Mouse (Mus musculus) CD4-positive naive resting alpha-beta T cell, adult 76 days (primary cell): ENCODE data around the gene Kdm8. TPM values are rescaled to one million over a fixed set of nuclear protein-coding genes. Genes with fewer than 3 reads are reported as not detected.

Experiments
- total RNA-seq: library from RNA; stranded (reverse); gene quantifications from one replicate; pipeline ENCODE4 v1.2.4, GENCODE M21; 2023

The Kdm8 gene
- total RNA-seq: 4.2 TPM

GRCm38 (mm10) chr7:125444464-125445401 is at the start of gene Kdm8:
Gene Kdm8, plus strand, starts transcription at chr7:125444676.

GRCm38 (mm10) chr7:125490947-125491735 is 46.7 kb downstream of the Kdm8 start, which contains the start of gene Nsmce1:
Gene Nsmce1, minus strand, starts transcription at chr7:125491596.

Other genes starting within 250 kb of the Kdm8 start
- 55.7 TPM for gene Nsmce1, start 46.9 kb downstream of the Kdm8 start, total RNA-seq
- gene Il4ra, start 107.4 kb downstream of the Kdm8 start, total RNA-seq: 418 TPM
- 169 TPM for gene Il21r, start 158.8 kb downstream of the Kdm8 start, total RNA-seq